Mouse (Mus musculus): ENCODE measurements around the gene Prkx.

DNA sequence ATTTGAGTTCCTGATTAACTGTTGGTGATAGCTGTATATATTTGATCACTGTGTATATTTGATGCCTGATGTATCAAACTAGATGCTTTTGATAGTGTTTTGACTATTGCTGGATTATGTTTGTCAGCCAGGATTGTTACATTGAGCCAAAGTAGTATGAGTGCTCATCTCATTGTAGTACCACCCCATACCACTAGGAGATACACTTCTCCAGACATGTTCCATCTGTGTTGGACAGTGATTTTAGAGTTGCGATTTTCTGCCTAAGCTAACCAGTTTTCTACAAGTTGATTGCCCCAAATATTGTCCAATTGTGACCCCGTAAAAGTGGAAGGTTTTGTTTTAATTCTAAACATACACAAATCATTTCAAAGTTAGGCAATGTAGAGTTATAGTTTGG is 51.8 kb downstream of the Prkx start:
- TF ChIP-seq POLR2AphosphoS2 (IDR thresholded peaks at IDR 0.05; ENCODE audit: insufficient read length, low read depth) (no peak), TCF12 (IDR thresholded peaks at IDR 0.05; ENCODE audit: insufficient read depth, poor library complexity, severe bottlenecking) (no peak), MAX (IDR thresholded peaks at IDR 0.05; ENCODE audit: low read depth) (no peak), REST (IDR thresholded peaks at IDR 0.05; ENCODE audit: insufficient read depth, insufficient read length) (no peak), POLR2A (IDR thresholded peaks at IDR 0.05; ENCODE audit: insufficient read length, low read depth) (no peak), SRF (IDR thresholded peaks at IDR 0.05; ENCODE audit: control insufficient read depth, insufficient read length, low read depth) (no peak)
